Mouse (Mus musculus) lung, embryonic 15.5 days (tissue): ENCODE results near the gene Pigl. TPM values are rescaled to one million over a fixed set of nuclear protein-coding genes. Genes with fewer than 3 reads are reported as not detected.

Experiments
- ATAC-seq: fragments of 200-750 bp; cut with Nextera tagmentation; 2 replicates; pipeline ENCODE4 v1.8.0; 2017; ENCODE audit warnings: moderate number of reproducible peaks, borderline replicate concordance; ENCODE audit not compliant: low FRiP score, low TSS enrichment; ENCODE audit errors: extremely low read depth
- H3K27ac ChIP-seq: fragments of 300-500 bp; sonication (generic); 2 replicates; pipeline ENCODE4 v1.5.1; 2015; ENCODE audit warnings: moderate library complexity, mild to moderate bottlenecking, inconsistent platforms
- H3K27me3 ChIP-seq: fragments of 300-500 bp; sonication (generic); 2 replicates; pipeline ENCODE4 v1.6.1; 2015; ENCODE audit warnings: inconsistent platforms
- H3K36me3 ChIP-seq: fragments of 300-500 bp; sonication (generic); 2 replicates; pipeline ENCODE4 v1.6.1; 2015; ENCODE audit warnings: inconsistent platforms
- H3K4me1 ChIP-seq: fragments of 300-500 bp; sonication (generic); 2 replicates; pipeline ENCODE4 v1.6.1; 2015; ENCODE audit warnings: inconsistent platforms
- H3K4me2 ChIP-seq: fragments of 300-500 bp; sonication (generic); 2 replicates; pipeline ENCODE4 v1.6.1; 2015; ENCODE audit warnings: inconsistent platforms, mild to moderate bottlenecking, moderate library complexity
- H3K4me3 ChIP-seq: fragments of 300-500 bp; sonication (generic); 2 replicates; pipeline ENCODE4 v1.5.1; 2015; ENCODE audit warnings: mild to moderate bottlenecking, inconsistent platforms
- H3K9ac ChIP-seq: fragments of 300-500 bp; sonication (generic); 2 replicates; pipeline ENCODE4 v1.6.1; 2015; ENCODE audit warnings: inconsistent platforms
- H3K9me3 ChIP-seq: fragments of 300-500 bp; sonication (generic); 2 replicates; pipeline ENCODE4 v1.6.1; 2016; ENCODE audit warnings: inconsistent platforms
- WGBS: fragments of 180-500 bp; shearing (Covaris S2); methylation state at CpG from one replicate; pipeline ENCODE4 v1.1.7; 2015; 5-methylcytosine and 5-hydroxymethylcytosine counted together
- polyA plus RNA-seq: library from polyadenylated mRNA; unstranded; fragments of >200 nt; fragmentation: Nextera tagmentation; extraction: Ambion mirVana; gene quantifications from 2 replicates; pipeline ENCODE4 v1.2.1, GENCODE M21; 2015

Gene Pigl
- polyA plus RNA-seq, 1 experiment from 2014 or later, result 9.0 TPM

GRCm38 (mm10) chr11:62537590-62537989 lies 79.3 kb downstream of the Pigl start:
- no peak overlapping the region for H3K4me3 ChIP-seq
- peaks cover 21% of the 10 kb centered on the region for H3K27me3 ChIP-seq
- H3K9ac ChIP-seq, result no peak overlapping the region
- peak overlapping the region; percentile 31; the same call in 1 of the 2 replicates for H3K4me2 ChIP-seq
- no peaks in the 10 kb centered on the region for H3K36me3 ChIP-seq
- 48% methylated on average over 7 of the region's 7 CpGs for WGBS
- no peak overlapping the region for H3K27ac ChIP-seq
- H3K4me1 ChIP-seq, result peaks cover 6% of the 10 kb centered on the region
- no peaks in the 10 kb centered on the region for H3K9me3 ChIP-seq
- ATAC-seq, result no peak

- H3K27ac ChIP-seq, result 0 out of 2 replicates have a peak overlapping the region, but pooled peaks have one; percentile 30
- WGBS, result under 1% methylated on average over 48 of the region's 73 CpGs
- peak; percentile 84; the same call in 1 of the 2 replicates for ATAC-seq
Observed at GRCm38 (mm10) chr11:62538321-62539088, 80.2 kb downstream of the Pigl start.

GRCm38 (mm10) chr11:62539089-62539890 lies 81.0 kb downstream of the Pigl start, which contains the start of gene Cenpv:
Gene Cenpv, minus strand, starts transcription at chr11:62539261.
- no peaks in the 10 kb centered on the region for H3K36me3 ChIP-seq
- ATAC-seq, result peak; percentile 64
- H3K9me3 ChIP-seq, result no peaks in the 10 kb centered on the region
- 0 out of 2 replicates have a peak within 1 kb of the TSS, but pooled peaks have one; percentile 30 for H3K27ac ChIP-seq
- peaks cover 21% of the 10 kb centered on the region for H3K27me3 ChIP-seq
- H3K4me3 ChIP-seq, result peak within 1 kb of the TSS; percentile 75
- peak within 1 kb of the TSS; percentile 68 for H3K9ac ChIP-seq
- H3K4me2 ChIP-seq, result peak within 1 kb of the TSS; percentile 97
- peaks cover 6% of the 10 kb centered on the region for H3K4me1 ChIP-seq
- 5% methylated on average over 52 of the region's 57 CpGs for WGBS

More at GRCm38 (mm10) chr11:62538321-62539088, 80.2 kb downstream of the Pigl start:
- H3K4me2 ChIP-seq, result peak overlapping the region; percentile 97
- peak overlapping the region; percentile 68 for H3K9ac ChIP-seq
- peaks cover 6% of the 10 kb centered on the region for H3K4me1 ChIP-seq
- H3K4me3 ChIP-seq, result peak overlapping the region; percentile 75
- no peaks in the 10 kb centered on the region for H3K9me3 ChIP-seq
- H3K36me3 ChIP-seq, result no peaks in the 10 kb centered on the region
- H3K27me3 ChIP-seq, result peaks cover 21% of the 10 kb centered on the region

GRCm38 (mm10) chr11:62540167-62540566 lies 81.9 kb downstream of the Pigl start:
- no peak for ATAC-seq
- no peak overlapping the region for H3K4me3 ChIP-seq
- 78% methylated on average over 7 of the region's 7 CpGs for WGBS
- H3K36me3 ChIP-seq, result no peaks in the 10 kb centered on the region
- H3K27ac ChIP-seq, result no peak overlapping the region
- peaks cover 6% of the 10 kb centered on the region for H3K4me1 ChIP-seq
- no peak overlapping the region for H3K4me2 ChIP-seq
- H3K27me3 ChIP-seq, result peaks cover 21% of the 10 kb centered on the region
- H3K9ac ChIP-seq, result no peak overlapping the region
- H3K9me3 ChIP-seq, result no peaks in the 10 kb centered on the region

DNA sequence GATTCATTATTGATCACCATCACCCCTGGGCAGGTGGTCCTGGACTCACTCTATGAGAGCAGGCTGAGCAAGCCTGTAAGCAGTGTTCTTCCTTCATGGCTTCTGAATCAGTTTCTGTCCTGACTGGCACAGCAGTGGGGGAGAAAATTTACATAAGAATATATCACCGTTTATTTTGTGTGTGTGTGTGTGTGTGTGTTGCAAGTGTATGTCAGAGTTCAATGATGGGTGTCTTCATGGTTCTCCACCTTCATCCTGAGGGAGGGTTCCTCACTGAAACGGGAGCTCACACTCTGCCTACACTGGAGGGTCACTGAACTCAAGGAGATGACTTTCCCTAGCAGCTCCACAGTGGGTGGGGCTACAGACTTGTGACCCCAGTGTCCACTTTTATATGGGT lies 82.7 kb downstream of the Pigl start:
- peaks cover 6% of the 10 kb centered on the region for H3K4me1 ChIP-seq
- no peaks in the 10 kb centered on the region for H3K9me3 ChIP-seq
- H3K36me3 ChIP-seq, result no peaks in the 10 kb centered on the region
- H3K4me2 ChIP-seq, result no peak overlapping the region
- 58% methylated on average over 2 of the region's 2 CpGs for WGBS
- peaks cover 21% of the 10 kb centered on the region for H3K27me3 ChIP-seq
- no peak overlapping the region for H3K9ac ChIP-seq
- no peak overlapping the region for H3K4me3 ChIP-seq
- H3K27ac ChIP-seq, result no peak overlapping the region
- no peak for ATAC-seq

GRCm38 (mm10) chr11:62541581-62541980 lies 83.3 kb downstream of the Pigl start:
- H3K4me1 ChIP-seq, result peaks cover 6% of the 10 kb centered on the region
- 76% methylated on average over 8 of the region's 8 CpGs for WGBS
- no peak overlapping the region for H3K4me2 ChIP-seq
- no peak overlapping the region for H3K4me3 ChIP-seq
- H3K36me3 ChIP-seq, result no peaks in the 10 kb centered on the region
- no peak overlapping the region for H3K27ac ChIP-seq
- H3K9ac ChIP-seq, result no peak overlapping the region
- peaks cover 21% of the 10 kb centered on the region for H3K27me3 ChIP-seq
- no peak for ATAC-seq
- no peaks in the 10 kb centered on the region for H3K9me3 ChIP-seq

DNA sequence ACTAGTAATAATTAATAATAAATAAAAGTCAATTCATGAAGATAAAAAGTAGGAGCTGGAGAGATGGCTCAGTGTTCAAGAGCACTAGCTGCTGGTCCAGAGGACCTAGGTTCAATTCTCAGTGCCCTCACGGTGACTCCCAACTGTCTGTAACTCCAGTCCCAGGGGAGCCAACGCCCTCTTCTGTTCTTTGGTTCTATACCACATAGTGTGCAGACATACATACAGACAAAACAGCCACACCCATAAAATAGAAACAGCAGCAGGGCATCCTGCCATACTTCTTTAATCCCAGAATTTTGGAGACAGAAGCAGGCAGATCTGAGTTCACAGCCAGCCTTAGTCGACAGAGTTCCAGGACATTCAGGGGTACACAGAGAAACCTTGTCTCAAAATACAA lies 85.7 kb downstream of the Pigl start:
- no peaks in the 10 kb centered on the region for H3K36me3 ChIP-seq
- WGBS, result 87% methylated on average over 3 of the region's 3 CpGs
- no peak overlapping the region for H3K9ac ChIP-seq
- no peak for ATAC-seq
- peaks cover 12% of the 10 kb centered on the region for H3K27me3 ChIP-seq
- no peak overlapping the region for H3K4me2 ChIP-seq
- H3K4me3 ChIP-seq, result no peak overlapping the region
- H3K9me3 ChIP-seq, result no peaks in the 10 kb centered on the region
- peaks cover under 1% of the 10 kb centered on the region; the same call in 1 of the 2 replicates for H3K4me1 ChIP-seq
- no peak overlapping the region for H3K27ac ChIP-seq

DNA sequence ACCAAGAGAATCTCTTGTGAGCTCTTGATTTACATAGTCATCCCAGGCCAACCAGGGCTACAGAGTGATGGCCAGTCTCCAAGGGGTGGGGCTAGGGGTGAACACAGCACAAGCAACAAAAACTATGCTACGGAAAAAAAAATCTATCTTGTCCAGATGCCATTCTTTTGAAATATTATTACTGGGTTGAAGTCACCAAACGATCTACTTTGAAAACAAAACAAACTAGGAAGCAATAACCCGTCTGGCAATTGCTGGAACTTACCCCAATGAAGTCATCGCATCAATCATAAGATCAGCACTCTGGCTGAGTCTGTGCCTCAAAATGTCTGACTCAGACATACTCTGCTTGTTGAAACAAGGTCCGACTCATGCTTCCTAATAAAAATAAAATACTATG lies 91.5 kb downstream of the Pigl start:
- H3K4me2 ChIP-seq, result peak overlapping the region; percentile 81
- peaks cover 25% of the 10 kb centered on the region for H3K4me1 ChIP-seq
- WGBS, result 7% methylated on average over 5 of the region's 5 CpGs
- no peaks in the 10 kb centered on the region for H3K9me3 ChIP-seq
- no peaks in the 10 kb centered on the region for H3K27me3 ChIP-seq
- peak overlapping the region; percentile 98 for H3K27ac ChIP-seq
- peak; percentile 31; the same call in 1 of the 2 replicates for ATAC-seq
- H3K36me3 ChIP-seq, result peaks cover 18% of the 10 kb centered on the region
- peak overlapping the region; percentile 90 for H3K9ac ChIP-seq
- H3K4me3 ChIP-seq, result peak overlapping the region; percentile 68

DNA sequence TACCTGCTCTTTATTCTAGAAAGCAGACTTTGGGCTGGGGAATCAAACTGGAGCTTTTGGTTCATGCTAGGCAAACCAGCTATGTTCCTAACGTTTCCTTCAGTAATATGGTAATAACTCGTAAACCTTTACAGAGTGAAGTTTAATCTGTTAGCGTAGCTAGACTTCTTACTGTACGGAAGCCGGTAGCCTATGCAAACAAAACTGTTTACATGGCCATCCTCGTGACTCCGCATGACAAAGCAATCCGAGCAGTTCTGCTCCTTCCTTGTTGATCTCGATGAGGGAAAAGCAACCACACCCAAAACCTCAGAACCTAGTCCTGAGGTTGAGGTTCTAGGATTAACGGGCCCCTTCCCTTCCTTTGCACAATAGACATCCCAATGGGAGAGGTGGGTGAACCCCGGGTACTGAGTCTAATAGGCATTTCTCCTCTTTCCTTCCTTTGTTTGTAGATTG lies 92.0 kb downstream of the Pigl start:
- Histone ChIP-seq H3K4me1 (peaks cover 30% of the 10 kb centered on the region), H3K9ac (peak overlapping the region; percentile 90), H3K36me3 (peaks cover 22% of the 10 kb centered on the region), H3K4me2 (peak overlapping the region; percentile 81), H3K27me3 (no peaks in the 10 kb centered on the region), H3K27ac (peak overlapping the region; percentile 98), H3K4me3 (peak overlapping the region; percentile 68), H3K9me3 (no peaks in the 10 kb centered on the region)
- ATAC-seq, result peak; percentile 24
- WGBS, result under 1% methylated on average over 11 of the region's 11 CpGs

DNA sequence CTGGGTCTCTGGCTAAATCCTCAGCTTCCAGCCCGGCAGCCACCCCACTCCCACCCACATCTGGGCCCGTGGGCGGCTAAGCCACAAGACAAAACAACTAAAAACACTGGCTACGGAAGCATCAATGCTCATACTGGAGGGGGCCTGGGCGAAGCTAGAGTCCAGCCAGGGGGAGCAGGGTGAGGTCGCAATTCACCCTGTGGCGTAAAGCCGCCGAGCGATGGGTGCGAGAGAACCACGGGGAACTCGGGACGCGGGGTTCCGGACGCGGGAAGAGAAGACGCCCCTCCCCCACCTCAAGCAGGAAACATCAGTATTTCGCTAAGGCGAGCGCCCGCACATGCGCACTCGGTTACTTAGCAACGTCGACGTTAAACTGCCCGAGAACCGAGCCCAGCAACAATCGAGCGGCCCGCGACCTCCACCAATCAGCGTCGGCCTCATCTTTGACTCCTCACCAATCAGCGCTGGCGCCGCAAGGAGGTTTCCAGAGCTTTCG lies 92.5 kb downstream of the Pigl start, which contains the start of gene Ubb:
Gene Ubb, plus strand, starts transcription at position 445 of the 499 bp plus-strand sequence.
- H3K27ac ChIP-seq, result peak within 1 kb of the TSS; percentile 98
- H3K4me2 ChIP-seq, result peak within 1 kb of the TSS; percentile 81
- peaks cover 23% of the 10 kb centered on the region for H3K36me3 ChIP-seq
- H3K9me3 ChIP-seq, result no peaks in the 10 kb centered on the region
- H3K9ac ChIP-seq, result peak within 1 kb of the TSS; percentile 90
- no peaks in the 10 kb centered on the region for H3K27me3 ChIP-seq
- H3K4me3 ChIP-seq, result peak within 1 kb of the TSS; percentile 68
- under 1% methylated on average over 40 of the region's 40 CpGs for WGBS
- H3K4me1 ChIP-seq, result peaks cover 31% of the 10 kb centered on the region
- ATAC-seq, result peak; percentile 97

- under 1% methylated on average over 58 of the region's 58 CpGs for WGBS
- peak; percentile 74; the same call in 1 of the 2 replicates for ATAC-seq
- peak overlapping the region; percentile 77 for H3K27ac ChIP-seq
- H3K36me3 ChIP-seq, result peaks cover 23% of the 10 kb centered on the region
- peaks cover 31% of the 10 kb centered on the region for H3K4me1 ChIP-seq
- H3K9me3 ChIP-seq, result no peaks in the 10 kb centered on the region
- peak overlapping the region; percentile 50 for H3K4me2 ChIP-seq
- peak overlapping the region; percentile 74 for H3K9ac ChIP-seq
- H3K27me3 ChIP-seq, result no peaks in the 10 kb centered on the region
- H3K4me3 ChIP-seq, result peak overlapping the region; percentile 68
Observed at GRCm38 (mm10) chr11:62551226-62552119, 93.2 kb downstream of the Pigl start.
